Mouse (Mus musculus) thymus, adult 2 months (tissue): ENCODE results near the gene Runx2.

Experiments used
- CTCF ChIP-seq: fragments of 200-500 bp; IDR thresholded peaks from 2 replicates; pipeline ENCODE4 v1.5.1; 2012; ENCODE audit warnings: mild to moderate bottlenecking, control low read depth, low read length, moderate library complexity, borderline replicate concordance; ENCODE audit not compliant: control insufficient read depth, poor library complexity, insufficient read depth; ENCODE audit errors: extremely low read depth
- POLR2A ChIP-seq: fragments of 200-500 bp; IDR thresholded peaks from 2 replicates; pipeline ENCODE4 v1.6.1; 2012; ENCODE audit warnings: mild to moderate bottlenecking, low read length, control low read depth, moderate library complexity; ENCODE audit not compliant: control insufficient read depth, poor library complexity, insufficient read depth; ENCODE audit errors: extremely low read depth

DNA sequence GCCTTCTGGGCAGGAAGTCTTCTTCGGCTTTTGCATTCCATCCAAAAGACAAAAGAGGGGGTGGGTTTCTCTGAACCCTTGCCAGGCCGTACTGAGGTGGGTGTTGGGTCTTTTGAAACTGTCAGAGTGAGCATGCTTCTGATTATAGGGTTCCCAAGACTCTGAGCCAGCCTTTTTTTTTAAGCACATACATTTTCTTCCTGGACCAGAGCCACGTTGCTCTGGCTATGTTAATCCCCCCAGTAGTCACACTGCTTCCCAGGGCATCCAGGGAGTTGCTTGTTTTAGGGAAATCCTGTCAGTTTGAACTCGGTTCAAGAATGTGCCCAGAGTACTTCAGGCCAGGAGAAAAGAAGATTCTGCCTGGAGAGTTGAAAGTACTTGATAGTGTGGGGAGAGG lies 286.0 kb downstream of the Runx2 start:
- no peak for TF ChIP-seq POLR2A
- no peak for TF ChIP-seq CTCF
